Comparison of ENCODE assay signal across 8 mouse cellular contexts in the genomic region with DNA sequence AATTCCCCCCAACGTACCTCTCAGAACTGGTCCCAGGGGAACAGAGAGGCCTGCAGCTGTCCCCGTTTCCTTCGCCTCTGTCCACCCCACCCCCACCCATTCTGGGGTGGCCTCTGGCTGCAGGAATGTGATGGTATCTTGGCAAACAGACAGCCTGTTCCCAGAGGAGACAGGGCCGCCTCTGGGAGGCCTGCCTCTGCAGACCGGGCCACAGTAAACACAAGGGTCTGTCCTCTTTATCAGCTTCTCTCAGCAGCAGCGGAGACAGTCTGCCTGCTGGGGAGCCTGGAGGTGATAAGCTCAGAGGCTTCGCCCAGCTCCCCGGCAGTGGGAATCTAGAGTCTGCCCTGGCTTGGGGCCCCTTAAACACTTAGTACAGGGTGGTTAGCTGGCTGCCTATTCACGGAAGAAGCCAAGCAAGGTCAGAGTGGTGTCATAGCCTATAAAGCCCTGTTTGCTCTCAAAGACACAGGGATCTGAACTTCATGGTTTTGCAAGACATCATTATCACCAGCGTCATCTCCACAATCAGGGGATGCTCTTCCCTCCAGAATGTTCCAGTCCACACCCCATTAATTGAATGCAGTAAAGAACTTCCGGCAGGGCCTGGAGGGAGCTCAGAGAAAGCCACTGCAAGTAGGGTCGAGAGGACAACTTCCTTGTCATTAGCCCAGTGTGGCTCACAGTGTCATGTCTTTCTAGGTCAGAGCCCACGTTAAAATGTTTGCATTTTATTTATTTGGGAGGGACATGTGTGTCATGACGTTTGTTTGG. TPM values are rescaled to one million over a fixed set of nuclear protein-coding genes. Genes with fewer than 3 reads are reported as not detected.
DNase-seq lines count a peak whose midpoint lies in the region; ATAC-seq and TF ChIP-seq lines count a peak whose summit lies in the region.

No protein-coding gene starts in this region.

- DNase-seq in urinary bladder, postnatal 14 days (ENCODE audit: low spot score) = peak; percentile 61
- DNase-seq in urinary bladder, adult 18-20 months (ENCODE audit: low spot score in 2 of 2) = no peak
- peak; percentile 42 for DNase-seq in gastrocnemius, postnatal 10 days
- peak; percentile 84 for DNase-seq in liver, postnatal 0 days
- no peak for DNase-seq in spleen, adult 2 months (ENCODE audit: low read depth in 1 of 2, low spot score in 2 of 2)
- DNase-seq in thymus, postnatal 36 days = no peak
- no peak for DNase-seq in cerebellum, postnatal 25 days

- no peak for TF ChIP-seq POLR2A in spleen, adult 2 months (IDR thresholded peaks at IDR 0.05; ENCODE audit: low read depth, low read length)

- 9% methylated on average over 14 of the region's 14 CpGs for WGBS in intestine, embryonic 16.5 days
- 9% methylated on average over 14 of the region's 14 CpGs for WGBS in liver, postnatal 0 days (ENCODE audit: insufficient replicate concordance)
- WGBS in spleen, adult 2 months = 43% methylated on average over 14 of the region's 14 CpGs

- H3K9ac ChIP-seq in intestine, embryonic 16.5 days (ENCODE audit: low read depth, low read length) = peak overlapping the region; percentile 40
- peak overlapping the region; percentile 37 for H3K9ac ChIP-seq in liver, postnatal 0 days (replicated peaks)

- no peak overlapping the region for H3K4me3 ChIP-seq in intestine, embryonic 16.5 days (ENCODE audit: low read length)
- no peak overlapping the region for H3K4me3 ChIP-seq in liver, postnatal 0 days (ENCODE audit: low read depth, low read length)
- no peak overlapping the region for H3K4me3 ChIP-seq in spleen, adult 2 months (ENCODE audit: extremely low read depth, insufficient read depth, insufficient read length)

- H3K27ac ChIP-seq in intestine, embryonic 16.5 days (ENCODE audit: low read length) = peak overlapping the region; percentile 90
- peak overlapping the region; percentile 91 for H3K27ac ChIP-seq in liver, postnatal 0 days (ENCODE audit: low read depth)
- peak overlapping the region; percentile 28; the same call in 1 of the 2 replicates for H3K27ac ChIP-seq in spleen, adult 2 months (ENCODE audit: insufficient read depth, low read length)

- peak; percentile 35 for TF ChIP-seq CTCF in liver, postnatal 0 days (IDR thresholded peaks at IDR 0.05; ENCODE audit: low read depth)
- no peak for TF ChIP-seq CTCF in spleen, adult 2 months (IDR thresholded peaks at IDR 0.05; ENCODE audit: extremely low read depth, insufficient read depth, insufficient read length, insufficient replicate concordance)

- H3K4me1 ChIP-seq in intestine, embryonic 16.5 days (ENCODE audit: control insufficient read depth, insufficient read depth, low read length) = peaks cover 27% of the 10 kb centered on the region
- H3K4me1 ChIP-seq in liver, postnatal 0 days (ENCODE audit: insufficient read depth) = peaks cover 64% of the 10 kb centered on the region
- peaks cover 10% of the 10 kb centered on the region; the same call in 1 of the 2 replicates for H3K4me1 ChIP-seq in spleen, adult 2 months (ENCODE audit: control insufficient read depth, insufficient read depth, insufficient read length)

- H3K36me3 ChIP-seq in intestine, embryonic 16.5 days (ENCODE audit: control insufficient read depth, insufficient read depth, low read length) = no peaks in the 10 kb centered on the region
- no peaks in the 10 kb centered on the region for H3K36me3 ChIP-seq in liver, postnatal 0 days (replicated peaks; ENCODE audit: insufficient read depth, low read length)
- no peaks in the 10 kb centered on the region for H3K36me3 ChIP-seq in spleen, adult 2 months (ENCODE audit: control insufficient read depth, insufficient read depth, low read length)

- ATAC-seq in intestine, embryonic 16.5 days = peak; percentile 86
- peak; percentile 93 for ATAC-seq in liver, postnatal 0 days

- no peaks in the 10 kb centered on the region for H3K9me3 ChIP-seq in intestine, embryonic 16.5 days (ENCODE audit: control insufficient read depth, low read length)
- no peaks in the 10 kb centered on the region for H3K9me3 ChIP-seq in liver, postnatal 0 days (ENCODE audit: low read length)

- TF ChIP-seq EP300 in liver, postnatal 0 days (IDR thresholded peaks at IDR 0.05; ENCODE audit: low read depth) = peak; percentile 97

- no peak overlapping the region; the same call in 1 of the 2 replicates for H3K4me2 ChIP-seq in intestine, embryonic 16.5 days (ENCODE audit: low read depth, low read length)
- peak overlapping the region; percentile 54 for H3K4me2 ChIP-seq in liver, postnatal 0 days (ENCODE audit: low read depth, low read length)

- H3K27me3 ChIP-seq in intestine, embryonic 16.5 days (replicated peaks; ENCODE audit: control insufficient read depth, insufficient read depth, low read length) = no peaks in the 10 kb centered on the region
- H3K27me3 ChIP-seq in liver, postnatal 0 days (ENCODE audit: insufficient read depth, low read length) = no peaks in the 10 kb centered on the region
- H3K27me3 ChIP-seq in spleen, adult 2 months (ENCODE audit: control insufficient read depth, insufficient read depth, low read length) = no peaks in the 10 kb centered on the region

RNA-seq across cellular contexts. Expression of a gene that starts 23.4 kb away (rescaled TPM):
- total RNA-seq in gastrocnemius, postnatal 10 days (2021) = 1 to 10 TPM; 3.0 to 4.6 TPM
- polyA plus RNA-seq in intestine, embryonic 16.5 days (2015; fragmentation: Nextera tagmentation; extraction: Ambion mirVana) = 3.9 and 8.1 TPM in 2 replicates
- polyA plus RNA-seq in liver, postnatal 0 days (2015; fragmentation: Nextera tagmentation; extraction: Ambion mirVana) = 1.8 and 2.9 TPM in 2 replicates
- polyA plus RNA-seq in spleen, adult 2 months (2012; rRNA removed) = 6.2 and 9.7 TPM in 2 replicates

Comparison
In these comparisons a context has a peak if more than half of its experiments do, and no peak if none do; other contexts are left out.
1. DNase-seq: peak in urinary bladder, postnatal 14 days (single experiment), gastrocnemius, postnatal 10 days (single experiment) and liver, postnatal 0 days (single experiment); none in urinary bladder, adult 18-20 months (0 of 2), spleen, adult 2 months (0 of 2), thymus, postnatal 36 days (0 of 2) and cerebellum, postnatal 25 days (0 of 2).
2. H3K27ac ChIP-seq: peak in every context shown above with its lines; median percentile 91 in liver, postnatal 0 days; 90 in intestine, embryonic 16.5 days; 28 in spleen, adult 2 months.